Mouse (Mus musculus) liver, postnatal 0 days (tissue): ENCODE measurements at regions not wholly inside any gene's neighbourhood (a gene's known extent, or its start where the extent isn't known, plus 50 kb on each side); places are given as distances from the start of the nearest gene placed in this dataset.
A peak's percentile ranks its signal among the peaks of the same experiment; 100 is the strongest.

ENCODE experiments used
- ATAC-seq: fragments of 200-750 bp; cut with Nextera tagmentation; 2 replicates; pipeline ENCODE4 v1.8.0; 2017; ENCODE audit warnings: mild to moderate bottlenecking, moderate library complexity
- DNase-seq: peaks from one replicate; pipeline ENCODE4 v3.0.0-alpha.2; 2016
- H3K27ac ChIP-seq: fragments of 300-500 bp; sonication (generic); 2 replicates; pipeline ENCODE4 v1.5.1; 2014; ENCODE audit warnings: antibody characterized with exemption, moderate library complexity, mild to moderate bottlenecking, low read depth
- H3K27me3 ChIP-seq: fragments of 300-500 bp; sonication (generic); 2 replicates; pipeline ENCODE4 v1.6.1; 2014; ENCODE audit warnings: low read length, control low read depth, mixed read lengths; ENCODE audit not compliant: insufficient read depth
- H3K36me3 ChIP-seq: fragments of 300-500 bp; sonication (generic); replicated peaks from 2 replicates; pipeline ENCODE4 v1.6.1; 2014; ENCODE audit warnings: mild to moderate bottlenecking, control low read depth, low read length, moderate library complexity, mixed read lengths; ENCODE audit not compliant: insufficient read depth
- H3K4me1 ChIP-seq: fragments of 300-500 bp; sonication (generic); 2 replicates; pipeline ENCODE4 v1.6.1; 2014; ENCODE audit warnings: antibody characterized with exemption, mild to moderate bottlenecking, control low read depth; ENCODE audit not compliant: insufficient read depth
- H3K4me2 ChIP-seq: fragments of 300-500 bp; sonication (generic); 2 replicates; pipeline ENCODE4 v1.6.1; 2014; ENCODE audit warnings: low read depth, mild to moderate bottlenecking, low read length, moderate library complexity, mixed read lengths
- H3K4me3 ChIP-seq: fragments of 300-500 bp; sonication (generic); 2 replicates; pipeline ENCODE4 v1.5.1; 2014; ENCODE audit warnings: low read depth, low read length
- H3K9ac ChIP-seq: fragments of 300-500 bp; sonication (generic); replicated peaks from 2 replicates; pipeline ENCODE4 v1.6.1; 2014; ENCODE audit warnings: mild to moderate bottlenecking, moderate library complexity
- H3K9me3 ChIP-seq: fragments of 300-500 bp; sonication (generic); 2 replicates; pipeline ENCODE4 v1.6.1; 2016; ENCODE audit warnings: mild to moderate bottlenecking, control low read depth, low read length, mixed read lengths
- CTCF ChIP-seq: sonication (generic); IDR thresholded peaks from 2 replicates; pipeline ENCODE4 v1.5.1; 2016; ENCODE audit warnings: antibody characterized with exemption, low read depth
- EP300 ChIP-seq: IDR thresholded peaks from 2 replicates; pipeline ENCODE4 v1.6.1; 2016; ENCODE audit warnings: antibody characterized with exemption, low read depth, mild to moderate bottlenecking
- WGBS: fragments of 180-500 bp; shearing (Covaris S2); extraction: QIAGEN DNeasy Blood & Tissue Kit; methylation state at CpG from one replicate; pipeline ENCODE4 v1.1.7; 2014; ENCODE audit not compliant: insufficient replicate concordance; 5-methylcytosine and 5-hydroxymethylcytosine counted together

- TF ChIP-seq CTCF (no peak), EP300 (no peak)
- H3K36me3 ChIP-seq: no peaks in the 10 kb centered on the region
- H3K27ac ChIP-seq: no peak overlapping the region
- H3K4me2 ChIP-seq: no peak overlapping the region
- H3K9me3 ChIP-seq: no peaks in the 10 kb centered on the region; the same call in 1 of the 2 replicates
- no peak overlapping the region for H3K4me3 ChIP-seq
- no peaks in the 10 kb centered on the region for H3K4me1 ChIP-seq
- H3K9ac ChIP-seq: no peak overlapping the region
- 79% methylated on average over 2 of the region's 2 CpGs for WGBS
- no peaks in the 10 kb centered on the region for H3K27me3 ChIP-seq
- DNase-seq (no peak), ATAC-seq (no peak)
Measured at GRCm38 (mm10) chr2:161344018-161344417, 235.1 kb upstream of the Chd6 start.

GRCm38 (mm10) chr2:161342648-161343047, 233.8 kb upstream of the Chd6 start:
- DNase-seq: no peak
- Histone ChIP-seq H3K4me1 (no peaks in the 10 kb centered on the region), H3K27ac (no peak overlapping the region), H3K4me3 (no peak overlapping the region), H3K36me3 (no peaks in the 10 kb centered on the region), H3K4me2 (no peak overlapping the region), H3K27me3 (no peaks in the 10 kb centered on the region), H3K9ac (no peak overlapping the region), H3K9me3 (no peaks in the 10 kb centered on the region; the same call in 1 of the 2 replicates)
- 70% methylated on average over 2 of the region's 2 CpGs for WGBS
- no peak for ATAC-seq
- TF ChIP-seq EP300 (no peak), CTCF (no peak)

- WGBS: 9% methylated on average over 11 of the region's 11 CpGs
Measured at GRCm38 (mm10) chr2:161341368-161341891, 232.6 kb upstream of the Chd6 start.

GRCm38 (mm10) chr2:161340291-161340690, 231.4 kb upstream of the Chd6 start:
- no peaks in the 10 kb centered on the region for H3K27me3 ChIP-seq
- WGBS: 72% methylated on average over 9 of the region's 9 CpGs
- no peaks in the 10 kb centered on the region for H3K9me3 ChIP-seq
- no peak for DNase-seq
- TF ChIP-seq EP300 (no peak), CTCF (no peak)
- H3K4me1 ChIP-seq: no peaks in the 10 kb centered on the region
- H3K9ac ChIP-seq: no peak overlapping the region
- H3K4me3 ChIP-seq: no peak overlapping the region
- H3K4me2 ChIP-seq: no peak overlapping the region
- ATAC-seq: no peak
- no peak overlapping the region for H3K27ac ChIP-seq
- no peaks in the 10 kb centered on the region for H3K36me3 ChIP-seq

More at GRCm38 (mm10) chr2:161341368-161341891, 232.6 kb upstream of the Chd6 start:
- H3K4me1 ChIP-seq: no peaks in the 10 kb centered on the region
- no peaks in the 10 kb centered on the region for H3K27me3 ChIP-seq
- TF ChIP-seq CTCF (no peak), EP300 (no peak)
- DNase-seq (peak; percentile 35), ATAC-seq (peak; percentile 67)
- H3K36me3 ChIP-seq: no peaks in the 10 kb centered on the region
- no peak overlapping the region for H3K27ac ChIP-seq
- H3K4me3 ChIP-seq: no peak overlapping the region
- H3K4me2 ChIP-seq: peak overlapping the region; percentile 23; the same call in 1 of the 2 replicates
- H3K9me3 ChIP-seq: no peaks in the 10 kb centered on the region
- no peak overlapping the region for H3K9ac ChIP-seq

- ATAC-seq (no peak), DNase-seq (no peak)
- TF ChIP-seq EP300: no peak
- no peak for TF ChIP-seq CTCF
- no peaks in the 10 kb centered on the region for H3K9me3 ChIP-seq
- no peak overlapping the region for H3K27ac ChIP-seq
- no peak overlapping the region for H3K9ac ChIP-seq
- no peak overlapping the region for H3K4me2 ChIP-seq
- no peaks in the 10 kb centered on the region for H3K36me3 ChIP-seq
- H3K27me3 ChIP-seq: no peaks in the 10 kb centered on the region
- no peaks in the 10 kb centered on the region for H3K4me1 ChIP-seq
- no peak overlapping the region for H3K4me3 ChIP-seq
- WGBS: 20% methylated on average over 14 of the region's 14 CpGs
Measured at GRCm38 (mm10) chr2:161339327-161340001, 230.6 kb upstream of the Chd6 start.

- DNase-seq (no peak), ATAC-seq (no peak)
- H3K9me3 ChIP-seq: no peaks in the 10 kb centered on the region
- H3K27ac ChIP-seq: no peak overlapping the region
- no peak for TF ChIP-seq CTCF
- no peak for TF ChIP-seq EP300
- no peaks in the 10 kb centered on the region for H3K27me3 ChIP-seq
- H3K4me2 ChIP-seq: no peak overlapping the region
- no peaks in the 10 kb centered on the region for H3K36me3 ChIP-seq
- no peak overlapping the region for H3K9ac ChIP-seq
- WGBS: 14% methylated on average over 3 of the region's 3 CpGs
- no peaks in the 10 kb centered on the region for H3K4me1 ChIP-seq
- H3K4me3 ChIP-seq: no peak overlapping the region
Measured at GRCm38 (mm10) chr2:161338953-161339326, 230.1 kb upstream of the Chd6 start.
